Mouse (Mus musculus) CD4-positive, CD25-positive, alpha-beta regulatory T cell, adult 2 months (primary cell): Measurements from ENCODE around the gene Olig2.

Experiments
- DNase-seq: peaks from one replicate; pipeline ENCODE4 v3.0.0-alpha.2; 2012; ENCODE audit warnings: low read depth, low spot score

Olig2 gene

DNA sequence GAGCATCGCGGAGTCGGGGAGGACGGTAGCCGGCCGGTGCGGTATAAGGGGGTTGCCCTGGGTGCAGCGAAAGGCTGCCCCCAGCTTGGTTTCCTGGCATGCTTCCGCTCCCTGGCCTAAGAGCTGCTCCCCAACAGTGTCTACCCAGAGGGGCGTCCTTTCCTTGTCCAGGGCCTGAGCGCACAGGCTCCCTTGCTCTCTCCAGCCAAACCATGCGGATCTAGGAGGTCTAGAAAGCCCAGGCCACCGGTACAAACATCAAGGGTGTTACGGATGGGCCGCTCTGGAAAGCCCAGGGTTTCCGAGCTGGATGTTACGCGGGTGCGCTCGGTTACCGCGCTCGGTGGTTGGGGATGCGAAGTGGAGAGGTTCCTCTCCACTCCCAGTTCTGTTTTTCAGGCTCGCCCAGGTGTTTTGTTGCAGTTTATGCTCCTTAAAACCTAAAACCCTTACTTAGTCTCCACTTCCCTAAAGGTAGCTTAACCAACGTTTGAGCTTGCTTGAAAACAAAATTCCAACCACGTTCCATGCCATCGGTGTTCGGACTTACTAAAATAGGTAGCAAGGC is 45.8 kb downstream of the Olig2 start:
- DNase-seq, result no peak

DNA sequence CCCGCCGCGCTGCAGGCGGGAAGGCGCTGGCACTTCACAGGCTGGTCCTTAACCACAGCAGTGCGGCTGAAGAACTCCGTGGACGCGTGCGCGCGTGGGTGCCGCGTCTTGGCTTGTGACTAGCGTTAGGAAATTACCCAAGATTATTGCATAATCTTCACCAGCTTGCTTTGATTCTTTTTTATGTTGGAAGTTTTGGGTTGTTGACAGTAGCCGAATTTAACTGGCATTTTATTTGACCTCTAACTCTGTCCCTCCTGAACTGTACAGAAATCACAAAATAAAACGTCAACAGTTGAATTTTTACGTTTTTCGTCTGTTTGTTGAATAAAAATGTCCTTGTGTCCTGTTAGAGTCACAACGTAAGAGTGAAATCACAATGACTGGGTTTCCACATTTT is 46.4 kb downstream of the Olig2 start:
- no peak for DNase-seq
